Mouse (Mus musculus): ENCODE measurements around the gene Pcbp3. TPM values are rescaled to one million over a fixed set of nuclear protein-coding genes. Genes with fewer than 3 reads are reported as not detected.

The Pcbp3 gene
- polyA plus RNA-seq, 1 experiment from 2014 or later, result 19.7 TPM

GRCm38 (mm10) chr10:76732391-76732790 is 229.3 kb downstream of the Pcbp3 start:
- no peak overlapping the region for H3K4me2 ChIP-seq (replicated peaks; ENCODE audit: low read depth, low read length)

DNA sequence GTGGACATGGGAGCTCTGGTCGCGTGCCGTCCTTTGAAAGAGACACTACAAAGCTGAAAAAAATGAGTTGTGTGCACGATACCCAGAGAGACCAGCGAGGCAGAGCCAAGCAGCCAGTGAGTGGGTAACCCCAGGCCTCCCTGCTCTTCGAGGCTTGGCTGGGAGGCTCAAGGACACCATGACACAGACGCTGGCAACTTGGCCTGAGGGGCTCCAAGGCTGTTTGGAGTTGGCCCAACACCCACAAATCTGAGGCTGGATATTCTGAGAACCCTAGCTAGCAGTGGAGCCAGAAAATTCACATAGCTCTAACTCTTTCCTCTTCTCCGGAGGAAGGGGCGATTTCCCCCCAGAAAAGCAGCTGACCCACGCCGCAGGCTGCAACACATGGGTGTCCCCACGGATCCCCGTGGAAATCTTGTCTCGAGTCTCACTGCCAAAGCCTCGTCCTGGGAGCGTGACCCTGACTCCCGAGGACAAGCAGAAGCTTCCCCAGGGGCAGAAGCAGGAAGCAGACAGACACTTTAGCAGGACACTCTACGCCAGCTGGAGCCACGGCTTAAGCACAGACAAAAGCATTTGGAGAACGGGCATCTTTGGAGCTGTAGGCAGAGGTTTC is 230.0 kb downstream of the Pcbp3 start:
- Histone ChIP-seq H3K4me1 (ENCODE audit: control insufficient read depth, insufficient read depth, low read length) (peaks cover 15% of the 10 kb centered on the region), H3K4me2 (replicated peaks; ENCODE audit: low read depth, low read length) (no peak overlapping the region), H3K27me3 (ENCODE audit: control insufficient read depth, insufficient read depth, low read length) (no peaks in the 10 kb centered on the region), H3K9ac (ENCODE audit: low read depth, low read length) (no peak overlapping the region), H3K36me3 (ENCODE audit: control insufficient read depth, insufficient read depth, low read length) (no peaks in the 10 kb centered on the region), H3K9me3 (ENCODE audit: control insufficient read depth, low read length) (no peaks in the 10 kb centered on the region), H3K4me3 (ENCODE audit: low read length) (no peak overlapping the region), H3K27ac (ENCODE audit: low read depth, low read length) (peak overlapping the region; percentile 84; the same call in 1 of the 2 replicates)
- ATAC-seq (ENCODE audit: low FRiP score, low TSS enrichment), result no peak
- WGBS, result 62% methylated on average over 20 of the region's 20 CpGs

More at GRCm38 (mm10) chr10:76732391-76732790, 229.3 kb downstream of the Pcbp3 start:
- H3K36me3 ChIP-seq (ENCODE audit: control insufficient read depth, insufficient read depth, low read length), result no peaks in the 10 kb centered on the region
- 78% methylated on average over 6 of the region's 6 CpGs for WGBS
- no peak for ATAC-seq (ENCODE audit: low FRiP score, low TSS enrichment)
- H3K27me3 ChIP-seq (ENCODE audit: control insufficient read depth, insufficient read depth, low read length), result no peaks in the 10 kb centered on the region
- H3K4me1 ChIP-seq (ENCODE audit: control insufficient read depth, insufficient read depth, low read length), result peaks cover 15% of the 10 kb centered on the region
- H3K4me3 ChIP-seq (ENCODE audit: low read length), result no peak overlapping the region
- H3K27ac ChIP-seq (ENCODE audit: low read depth, low read length), result peak overlapping the region; percentile 84; the same call in 1 of the 2 replicates
- no peaks in the 10 kb centered on the region for H3K9me3 ChIP-seq (ENCODE audit: control insufficient read depth, low read length)
- H3K9ac ChIP-seq (ENCODE audit: low read depth, low read length), result no peak overlapping the region

GRCm38 (mm10) chr10:76729631-76730620 is 231.8 kb downstream of the Pcbp3 start:
- 84% methylated on average over 19 of the region's 19 CpGs for WGBS
- Histone ChIP-seq H3K27me3 (ENCODE audit: control insufficient read depth, insufficient read depth, low read length) (no peaks in the 10 kb centered on the region), H3K27ac (ENCODE audit: low read depth, low read length) (no peak overlapping the region), H3K4me3 (ENCODE audit: low read length) (no peak overlapping the region), H3K4me1 (ENCODE audit: control insufficient read depth, insufficient read depth, low read length) (peaks cover 15% of the 10 kb centered on the region), H3K4me2 (replicated peaks; ENCODE audit: low read depth, low read length) (no peak overlapping the region), H3K9me3 (ENCODE audit: control insufficient read depth, low read length) (no peaks in the 10 kb centered on the region), H3K9ac (ENCODE audit: low read depth, low read length) (no peak overlapping the region), H3K36me3 (ENCODE audit: control insufficient read depth, insufficient read depth, low read length) (no peaks in the 10 kb centered on the region)
- ATAC-seq (ENCODE audit: low FRiP score, low TSS enrichment), result no peak

DNA sequence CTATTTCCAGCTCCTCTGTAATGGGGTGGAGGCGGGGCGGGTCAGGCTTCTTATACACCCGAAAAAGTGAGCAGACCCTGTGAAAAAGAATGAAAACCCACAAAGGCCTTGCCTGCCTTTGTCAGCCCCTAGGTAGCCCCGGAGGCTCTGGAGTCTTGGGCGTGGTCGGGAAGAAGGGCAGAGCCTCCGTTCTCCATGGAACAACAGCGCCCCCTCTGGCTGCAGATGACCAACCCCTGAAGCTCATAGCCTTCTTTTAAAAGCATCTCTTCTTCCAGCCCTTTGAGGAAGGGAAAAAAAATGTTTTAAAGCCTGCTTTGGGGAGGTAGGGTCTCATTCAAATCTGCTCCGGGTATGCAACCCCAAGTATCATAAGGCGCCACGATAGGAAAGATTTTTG is 233.3 kb downstream of the Pcbp3 start:
- Histone ChIP-seq H3K4me2 (replicated peaks; ENCODE audit: low read depth, low read length) (no peak overlapping the region), H3K4me1 (ENCODE audit: control insufficient read depth, insufficient read depth, low read length) (peaks cover 15% of the 10 kb centered on the region), H3K4me3 (ENCODE audit: low read length) (no peak overlapping the region), H3K27ac (ENCODE audit: low read depth, low read length) (no peak overlapping the region), H3K27me3 (ENCODE audit: control insufficient read depth, insufficient read depth, low read length) (no peaks in the 10 kb centered on the region), H3K9ac (ENCODE audit: low read depth, low read length) (no peak overlapping the region), H3K36me3 (ENCODE audit: control insufficient read depth, insufficient read depth, low read length) (no peaks in the 10 kb centered on the region), H3K9me3 (ENCODE audit: control insufficient read depth, low read length) (no peaks in the 10 kb centered on the region)
- no peak for ATAC-seq (ENCODE audit: low FRiP score, low TSS enrichment)
- 20% methylated on average over 11 of the region's 11 CpGs for WGBS

GRCm38 (mm10) chr10:76727301-76727700 is 234.4 kb downstream of the Pcbp3 start:
- Histone ChIP-seq H3K4me2 (replicated peaks; ENCODE audit: low read depth, low read length) (no peak overlapping the region), H3K27ac (ENCODE audit: low read depth, low read length) (no peak overlapping the region), H3K27me3 (ENCODE audit: control insufficient read depth, insufficient read depth, low read length) (no peaks in the 10 kb centered on the region), H3K4me1 (ENCODE audit: control insufficient read depth, insufficient read depth, low read length) (peaks cover 6% of the 10 kb centered on the region; the same call in 1 of the 2 replicates), H3K36me3 (ENCODE audit: control insufficient read depth, insufficient read depth, low read length) (peaks cover 4% of the 10 kb centered on the region; the same call in 1 of the 2 replicates), H3K4me3 (ENCODE audit: low read length) (no peak overlapping the region), H3K9ac (ENCODE audit: low read depth, low read length) (no peak overlapping the region), H3K9me3 (ENCODE audit: control insufficient read depth, low read length) (no peaks in the 10 kb centered on the region)
- no peak for ATAC-seq (ENCODE audit: low FRiP score, low TSS enrichment)
- 92% methylated on average over 7 of the region's 7 CpGs for WGBS

DNA sequence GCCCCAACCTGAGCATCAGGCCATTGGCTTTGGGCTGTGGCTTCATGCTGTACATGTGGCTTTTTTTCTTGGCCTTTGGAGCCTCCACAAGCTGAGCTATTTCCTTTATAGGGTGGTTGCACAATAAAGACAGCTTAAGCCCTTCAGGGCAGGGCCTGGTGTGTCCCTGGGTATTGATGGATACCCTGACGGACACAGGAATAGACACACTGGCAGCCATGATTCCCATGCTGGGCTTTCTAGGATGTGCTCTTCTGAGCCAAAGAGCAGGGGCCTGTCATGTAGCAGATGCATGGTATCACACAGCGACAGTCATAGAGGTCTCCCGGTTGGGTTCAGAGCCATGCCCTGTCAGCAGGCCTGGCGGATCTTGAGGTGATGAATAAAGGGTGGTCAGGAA is 234.8 kb downstream of the Pcbp3 start:
- 88% methylated on average over 4 of the region's 4 CpGs for WGBS
- Histone ChIP-seq H3K4me1 (ENCODE audit: control insufficient read depth, insufficient read depth, low read length) (peaks cover 2% of the 10 kb centered on the region; the same call in 1 of the 2 replicates), H3K4me3 (ENCODE audit: low read length) (no peak overlapping the region), H3K27ac (ENCODE audit: low read depth, low read length) (no peak overlapping the region), H3K9me3 (ENCODE audit: control insufficient read depth, low read length) (no peaks in the 10 kb centered on the region), H3K9ac (ENCODE audit: low read depth, low read length) (no peak overlapping the region), H3K36me3 (ENCODE audit: control insufficient read depth, insufficient read depth, low read length) (peaks cover 5% of the 10 kb centered on the region; the same call in 1 of the 2 replicates), H3K4me2 (replicated peaks; ENCODE audit: low read depth, low read length) (no peak overlapping the region), H3K27me3 (ENCODE audit: control insufficient read depth, insufficient read depth, low read length) (no peaks in the 10 kb centered on the region)
- no peak for ATAC-seq (ENCODE audit: low FRiP score, low TSS enrichment)

GRCm38 (mm10) chr10:76725682-76726285 is 235.9 kb downstream of the Pcbp3 start, which contains the start of gene Col6a1:
Gene Col6a1, minus strand, starts transcription at chr10:76726168.
- peak; percentile 68 for ATAC-seq (ENCODE audit: low FRiP score, low TSS enrichment)
- Histone ChIP-seq H3K9ac (ENCODE audit: low read depth, low read length) (peak within 1 kb of the TSS; percentile 35), H3K9me3 (ENCODE audit: control insufficient read depth, low read length) (no peaks in the 10 kb centered on the region), H3K27me3 (ENCODE audit: control insufficient read depth, insufficient read depth, low read length) (no peaks in the 10 kb centered on the region), H3K4me1 (ENCODE audit: control insufficient read depth, insufficient read depth, low read length) (no peaks in the 10 kb centered on the region), H3K36me3 (ENCODE audit: control insufficient read depth, insufficient read depth, low read length) (peaks cover 10% of the 10 kb centered on the region; the same call in 1 of the 2 replicates), H3K4me3 (ENCODE audit: low read length) (peak within 1 kb of the TSS; percentile 25), H3K27ac (ENCODE audit: low read depth, low read length) (peak within 1 kb of the TSS; percentile 12; the same call in 1 of the 2 replicates), H3K4me2 (replicated peaks; ENCODE audit: low read depth, low read length) (peak within 1 kb of the TSS; percentile 36)
- 19% methylated on average over 9 of the region's 9 CpGs for WGBS

DNA sequence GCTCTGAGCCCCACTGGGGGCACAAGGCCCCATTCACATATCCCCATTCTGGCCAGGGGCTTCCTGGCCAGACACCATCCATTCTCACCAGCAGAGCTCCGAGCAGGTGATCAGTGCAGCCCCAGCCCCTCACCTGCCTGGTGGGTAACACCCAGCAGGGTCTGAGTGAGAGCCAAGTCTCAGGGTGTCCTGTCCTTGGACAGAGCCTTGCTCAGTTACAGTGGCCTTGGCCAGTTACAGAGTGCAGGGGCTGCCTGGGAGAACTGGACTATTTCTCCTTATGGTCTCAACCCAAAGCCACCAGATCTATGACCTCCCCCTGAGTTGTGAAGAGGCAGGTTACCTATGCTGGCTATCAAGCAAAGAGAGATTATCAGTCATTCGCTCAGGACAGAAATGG is 236.6 kb downstream of the Pcbp3 start:
- Histone ChIP-seq H3K9me3 (ENCODE audit: control insufficient read depth, low read length) (no peaks in the 10 kb centered on the region), H3K27ac (ENCODE audit: low read depth, low read length) (no peak overlapping the region), H3K36me3 (ENCODE audit: control insufficient read depth, insufficient read depth, low read length) (peaks cover 10% of the 10 kb centered on the region; the same call in 1 of the 2 replicates), H3K4me3 (ENCODE audit: low read length) (peak overlapping the region; percentile 25), H3K4me1 (ENCODE audit: control insufficient read depth, insufficient read depth, low read length) (no peaks in the 10 kb centered on the region), H3K9ac (ENCODE audit: low read depth, low read length) (peak overlapping the region; percentile 35), H3K27me3 (ENCODE audit: control insufficient read depth, insufficient read depth, low read length) (no peaks in the 10 kb centered on the region), H3K4me2 (replicated peaks; ENCODE audit: low read depth, low read length) (peak overlapping the region; percentile 36)
- ATAC-seq (ENCODE audit: low FRiP score, low TSS enrichment), result no peak
- 86% methylated on average over 2 of the region's 2 CpGs for WGBS

Measured in kidney, embryonic 14.5 days (tissue).